Mouse (Mus musculus) C2C12 (cell line): ENCODE measurements around the gene Spg21.

Experiments used
- CEBPB ChIP-seq: IDR thresholded peaks from one replicate; pipeline ENCODE4 v1.6.1; 2011; ENCODE audit warnings: low read depth, mild to moderate bottlenecking, control low read depth, moderate library complexity
- CTCF ChIP-seq: IDR thresholded peaks from one replicate; pipeline ENCODE4 v1.5.1; 2011; ENCODE audit not compliant: control insufficient read depth, insufficient read depth, insufficient read length
- FOSL1 ChIP-seq: IDR thresholded peaks from one replicate; pipeline ENCODE4 v1.8.0; 2011; ENCODE audit warnings: mild to moderate bottlenecking, low read length; ENCODE audit not compliant: poor library complexity, insufficient read depth, severe bottlenecking
- MAX ChIP-seq: IDR thresholded peaks from one replicate; pipeline ENCODE4 v1.6.1; 2011; ENCODE audit warnings: mild to moderate bottlenecking, control low read depth
- MYOD1 ChIP-seq: IDR thresholded peaks from one replicate; pipeline ENCODE4 v1.6.1; 2011; ENCODE audit warnings: low read depth; ENCODE audit not compliant: control insufficient read depth, insufficient read length
- MYOG ChIP-seq: IDR thresholded peaks from one replicate; pipeline ENCODE4 v1.6.1; 2011; ENCODE audit not compliant: control insufficient read depth, insufficient read length; ENCODE audit errors: extremely low read depth
- USF1 ChIP-seq: IDR thresholded peaks from one replicate; pipeline ENCODE4 v1.6.1; 2011; ENCODE audit warnings: low read depth, mild to moderate bottlenecking, control low read depth, moderate library complexity

DNA sequence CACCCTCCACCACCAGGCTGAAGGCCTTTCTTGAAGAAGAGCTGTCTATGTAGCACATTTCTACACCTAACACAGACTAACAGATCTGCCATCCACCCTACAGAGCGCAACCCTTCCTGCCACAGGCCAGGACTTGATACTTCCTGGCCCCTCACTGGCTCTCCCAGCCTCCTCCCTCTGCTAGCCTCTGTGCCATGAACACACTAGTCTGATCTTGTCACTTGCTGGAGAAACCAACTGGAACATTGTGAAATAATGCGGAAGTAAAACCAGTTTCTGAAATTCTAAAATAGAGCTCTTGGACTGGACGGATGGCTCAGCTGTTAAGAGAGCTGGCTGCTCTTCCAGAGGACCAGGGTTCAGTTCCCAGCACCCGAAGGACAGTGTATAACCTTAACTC is 32.1 kb downstream of the Spg21 start:
- no peak for TF ChIP-seq CTCF
- TF ChIP-seq CEBPB, result no peak
- TF ChIP-seq MAX, result no peak
- no peak for TF ChIP-seq MYOG
- no peak for TF ChIP-seq USF1
- TF ChIP-seq MYOD1, result no peak
- no peak for TF ChIP-seq FOSL1
